Mouse (Mus musculus) forebrain, embryonic 11.5 days (tissue): Measurements from ENCODE around the gene Cit. TPM values are rescaled to one million over a fixed set of nuclear protein-coding genes. Genes with fewer than 3 reads are reported as not detected.
"Not testable (repeated sequence)": the region's sequence is repeated elsewhere in the genome, so short reads cannot be mapped to it uniquely, and the experiment has no call there.

Source experiments
- ATAC-seq: fragments of 200-750 bp; cut with Nextera tagmentation; replicated peaks from 2 replicates; pipeline ENCODE4 v1.8.0; 2017; ENCODE audit warnings: moderate TSS enrichment; ENCODE audit not compliant: low FRiP score
- DNase-seq: peaks from one replicate; pipeline ENCODE4 v3.0.0-alpha.2; 2017; ENCODE audit warnings: low spot score
- H3K27ac ChIP-seq: fragments of 300-500 bp; sonication (generic); 2 replicates; pipeline ENCODE4 v1.5.1; 2014; ENCODE audit warnings: low read depth, low read length
- H3K27me3 ChIP-seq: fragments of 300-500 bp; sonication (generic); 2 replicates; pipeline ENCODE4 v1.6.1; 2014; ENCODE audit warnings: mild to moderate bottlenecking, low read length, mixed read lengths; ENCODE audit not compliant: control insufficient read depth, insufficient read depth
- H3K36me3 ChIP-seq: fragments of 300-500 bp; sonication (generic); 2 replicates; pipeline ENCODE4 v1.6.1; 2014; ENCODE audit warnings: mild to moderate bottlenecking, low read length, moderate library complexity, mixed read lengths; ENCODE audit not compliant: control insufficient read depth, insufficient read depth
- H3K4me1 ChIP-seq: fragments of 300-500 bp; sonication (generic); replicated peaks from 2 replicates; pipeline ENCODE4 v1.6.1; 2014; ENCODE audit warnings: low read length, mixed read lengths; ENCODE audit not compliant: control insufficient read depth, insufficient read depth
- H3K4me2 ChIP-seq: fragments of 300-500 bp; sonication (generic); 2 replicates; pipeline ENCODE4 v1.6.1; 2014; ENCODE audit warnings: low read depth, mild to moderate bottlenecking, low read length, moderate library complexity, mixed read lengths; ENCODE audit not compliant: severe bottlenecking
- H3K4me3 ChIP-seq: fragments of 300-500 bp; sonication (generic); 2 replicates; pipeline ENCODE4 v1.5.1; 2014; ENCODE audit warnings: low read depth, low read length
- H3K9ac ChIP-seq: fragments of 300-500 bp; sonication (generic); 2 replicates; pipeline ENCODE4 v1.6.1; 2014; ENCODE audit warnings: low read length
- H3K9me3 ChIP-seq: fragments of 300-500 bp; sonication (generic); 2 replicates; pipeline ENCODE4 v1.6.1; 2016; ENCODE audit warnings: low read length, mixed read lengths; ENCODE audit not compliant: control insufficient read depth
- WGBS: fragments of 180-500 bp; shearing (Covaris S2); extraction: QIAGEN DNeasy Blood & Tissue Kit; methylation state at CpG from one replicate; pipeline ENCODE4 v1.1.7; 2014; 5-methylcytosine and 5-hydroxymethylcytosine counted together
- polyA plus RNA-seq: library from polyadenylated mRNA; unstranded; fragments of >200 nt; fragmentation: Nextera tagmentation; extraction: Ambion mirVana; gene quantifications from 2 replicates; pipeline ENCODE4 v1.2.1, GENCODE M21; 2014

The Cit gene
- polyA plus RNA-seq = 44.9 and 48.9 TPM in 2 replicates

- DNase-seq (peak; percentile 96), ATAC-seq (peak; percentile 99)
- Histone ChIP-seq H3K36me3 (no peaks in the 10 kb centered on the region; the same call in 1 of the 2 replicates), H3K9me3 (no peaks in the 10 kb centered on the region), H3K27me3 (no peaks in the 10 kb centered on the region), H3K4me3 (peak within 1 kb of the TSS; percentile 83), H3K27ac (peak within 1 kb of the TSS; percentile 71), H3K4me1 (peaks cover 10% of the 10 kb centered on the region), H3K9ac (peak within 1 kb of the TSS; percentile 82), H3K4me2 (peak within 1 kb of the TSS; percentile 80)
- under 1% methylated on average over 41 of the region's 42 CpGs for WGBS
These were observed at the start of gene Cit for GRCm38 (mm10) chr5:115844766-115845634. TSS of gene Cit (plus strand) at chr5:115845278.

GRCm38 (mm10) chr5:115799016-115799894 lies 45.8 kb upstream of the Cit start:
- Histone ChIP-seq H3K36me3 (no peaks in the 10 kb centered on the region), H3K9ac (no peak overlapping the region), H3K27ac (no peak overlapping the region), H3K4me2 (no peak overlapping the region), H3K9me3 (no peaks in the 10 kb centered on the region), H3K4me3 (no peak overlapping the region), H3K27me3 (no peaks in the 10 kb centered on the region), H3K4me1 (no peaks in the 10 kb centered on the region)
- ATAC-seq (no peak), DNase-seq (no peak)
- WGBS = 75% methylated on average over 15 of the region's 15 CpGs

- no peak for DNase-seq
- ATAC-seq = no peak
- 42% methylated on average over 4 of the region's 4 CpGs for WGBS
These were observed 45.2 kb upstream of the Cit start for GRCm38 (mm10) chr5:115799895-115800232.

GRCm38 (mm10) chr5:115812262-115812661 lies 32.8 kb upstream of the Cit start:
- ATAC-seq (no peak), DNase-seq (no peak)
- H3K9me3 ChIP-seq = no peaks in the 10 kb centered on the region
- no peaks in the 10 kb centered on the region for H3K27me3 ChIP-seq
- H3K9ac ChIP-seq = no peak overlapping the region
- no peak overlapping the region for H3K4me3 ChIP-seq
- H3K4me2 ChIP-seq = no peak overlapping the region
- WGBS = 84% methylated on average over 3 of the region's 3 CpGs
- no peak overlapping the region for H3K27ac ChIP-seq
- H3K36me3 ChIP-seq = no peaks in the 10 kb centered on the region
- H3K4me1 ChIP-seq = no peaks in the 10 kb centered on the region

More at GRCm38 (mm10) chr5:115799895-115800232, 45.2 kb upstream of the Cit start:
- Histone ChIP-seq H3K27me3 (no peaks in the 10 kb centered on the region), H3K27ac (no peak overlapping the region), H3K36me3 (no peaks in the 10 kb centered on the region), H3K9ac (no peak overlapping the region), H3K4me3 (no peak overlapping the region), H3K4me2 (no peak overlapping the region), H3K9me3 (no peaks in the 10 kb centered on the region), H3K4me1 (no peaks in the 10 kb centered on the region)

GRCm38 (mm10) chr5:115817022-115817421 lies 28.1 kb upstream of the Cit start:
- ATAC-seq (no peak), DNase-seq (no peak)
- Histone ChIP-seq H3K4me1 (no peaks in the 10 kb centered on the region), H3K4me2 (no peak overlapping the region), H3K27ac (no peak overlapping the region), H3K4me3 (no peak overlapping the region), H3K9me3 (no peaks in the 10 kb centered on the region), H3K27me3 (no peaks in the 10 kb centered on the region), H3K36me3 (no peaks in the 10 kb centered on the region), H3K9ac (no peak overlapping the region)
- WGBS = 88% methylated on average over 6 of the region's 6 CpGs

- H3K27me3 ChIP-seq, DNase-seq, H3K4me3 ChIP-seq, H3K4me1 ChIP-seq, H3K9me3 ChIP-seq, H3K36me3 ChIP-seq, H3K4me2 ChIP-seq, H3K9ac ChIP-seq, H3K27ac ChIP-seq, ATAC-seq: not testable (repeated sequence)
- WGBS = 91% methylated on average over 1 of the region's 1 CpGs
These were observed 27.4 kb upstream of the Cit start for GRCm38 (mm10) chr5:115817655-115818054.

- WGBS = 74% methylated on average over 9 of the region's 9 CpGs
- DNase-seq (no peak), ATAC-seq (no peak)
- no peak overlapping the region for H3K4me2 ChIP-seq
- H3K4me3 ChIP-seq = no peak overlapping the region
- H3K36me3 ChIP-seq = no peaks in the 10 kb centered on the region
- H3K4me1 ChIP-seq = no peaks in the 10 kb centered on the region
- H3K9ac ChIP-seq = no peak overlapping the region
- H3K27ac ChIP-seq = no peak overlapping the region
- no peaks in the 10 kb centered on the region for H3K9me3 ChIP-seq
- H3K27me3 ChIP-seq = no peaks in the 10 kb centered on the region
These were observed 25.1 kb upstream of the Cit start for GRCm38 (mm10) chr5:115819966-115820365.

- no peak for DNase-seq
- 93% methylated on average over 12 of the region's 12 CpGs for WGBS
- no peak overlapping the region for H3K4me2 ChIP-seq
- no peak for ATAC-seq
- no peaks in the 10 kb centered on the region for H3K4me1 ChIP-seq
- H3K4me3 ChIP-seq = no peak overlapping the region
- H3K9ac ChIP-seq = no peak overlapping the region
- H3K27ac ChIP-seq = no peak overlapping the region
- H3K36me3 ChIP-seq = no peaks in the 10 kb centered on the region
- no peaks in the 10 kb centered on the region for H3K27me3 ChIP-seq
- H3K9me3 ChIP-seq = no peaks in the 10 kb centered on the region
These were observed 23.9 kb upstream of the Cit start for GRCm38 (mm10) chr5:115821200-115821599.
